Mouse (Mus musculus) forebrain, embryonic 16.5 days (tissue): ENCODE results near the gene Cst9. TPM values are rescaled to one million over a fixed set of nuclear protein-coding genes. Genes with fewer than 3 reads are reported as not detected.

Source experiments
- polyA plus RNA-seq: library from polyadenylated mRNA; unstranded; fragments of >200 nt; fragmentation: Nextera tagmentation; extraction: Ambion mirVana; gene quantifications from 2 replicates; pipeline ENCODE4 v1.2.1, GENCODE M21; 2015

The Cst9 gene
- polyA plus RNA-seq, 1 experiment from 2014 or later, result not detected

Other genes with a start within 250 kb of the Cst9 start
- gene Nxt1, start 162.5 kb upstream of the Cst9 start, polyA plus RNA-seq, result 54.6 and 62.5 TPM in 2 replicates
- 23.0 and 24.3 TPM in 2 replicates for gene Gzf1, start 154.1 kb upstream of the Cst9 start, polyA plus RNA-seq
- gene Napb, start 102.7 kb upstream of the Cst9 start, polyA plus RNA-seq, result 39.3 and 52.6 TPM in 2 replicates
- not detected in 2 replicates for gene Cstl1, start 84.8 kb upstream of the Cst9 start, polyA plus RNA-seq
- not detected in 2 replicates for gene Cst11, start 63.6 kb upstream of the Cst9 start, polyA plus RNA-seq
- not detected in 2 replicates for gene 8030411F24Rik, start 53.1 kb upstream of the Cst9 start, polyA plus RNA-seq
- gene Cst12, start 45.8 kb upstream of the Cst9 start, polyA plus RNA-seq, result not detected in 2 replicates
- gene Cst8, start 36.4 kb upstream of the Cst9 start, polyA plus RNA-seq, result not detected in 2 replicates
- not detected in 2 replicates for gene Cst13, start 15.1 kb upstream of the Cst9 start, polyA plus RNA-seq
- gene 9230104L09Rik, start 29.9 kb downstream of the Cst9 start, polyA plus RNA-seq, result not detected in 2 replicates
- gene Cst3, start 40.5 kb downstream of the Cst9 start, polyA plus RNA-seq, result 482 and 493 TPM in 2 replicates
- gene Gm1330, start 168.1 kb downstream of the Cst9 start, polyA plus RNA-seq, result not detected in 2 replicates
- not detected in 2 replicates for gene Gm10750, start 182.1 kb downstream of the Cst9 start, polyA plus RNA-seq